Mouse (Mus musculus) layer of hippocampus, adult 18-20 months (tissue): ENCODE measurements around the gene Snapin. TPM values are rescaled to one million over a fixed set of nuclear protein-coding genes. Genes with fewer than 3 reads are reported as not detected.

Source experiments
- DNase-seq, 2 experiments: peaks; one replicate each; pipeline ENCODE4 v3.0.0; 2022; ENCODE audit warnings: low spot score in 2 of 2
- total RNA-seq, 2 experiments: library from RNA; stranded (reverse); gene quantifications; 2 replicates each; pipeline ENCODE4 v1.2.3; 2021

Gene Snapin
- total RNA-seq, 2 experiments from 2014 or later, result 58.7 to 59.6 TPM

DNA sequence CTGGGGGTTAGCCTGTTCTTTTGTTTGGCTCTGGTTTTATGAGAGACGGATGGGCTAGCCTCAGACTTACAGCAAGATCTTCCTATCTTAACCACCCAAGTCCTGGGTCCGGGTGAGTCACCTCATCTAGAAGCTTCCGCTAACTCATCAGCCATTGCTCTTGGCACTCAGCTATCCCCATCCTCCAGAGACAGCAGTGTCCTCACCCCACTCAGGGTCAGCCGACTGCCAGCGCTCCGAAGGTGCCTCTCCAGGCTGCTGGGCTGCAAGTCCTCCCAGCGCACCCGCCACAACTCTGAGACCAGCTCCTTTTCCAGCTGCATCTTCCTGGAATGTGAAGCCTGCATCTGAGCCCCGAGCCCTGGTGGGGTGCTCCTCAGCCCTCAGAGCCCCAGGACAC lies 31.1 kb downstream of the Snapin start:
- DNase-seq, result no peak

DNA sequence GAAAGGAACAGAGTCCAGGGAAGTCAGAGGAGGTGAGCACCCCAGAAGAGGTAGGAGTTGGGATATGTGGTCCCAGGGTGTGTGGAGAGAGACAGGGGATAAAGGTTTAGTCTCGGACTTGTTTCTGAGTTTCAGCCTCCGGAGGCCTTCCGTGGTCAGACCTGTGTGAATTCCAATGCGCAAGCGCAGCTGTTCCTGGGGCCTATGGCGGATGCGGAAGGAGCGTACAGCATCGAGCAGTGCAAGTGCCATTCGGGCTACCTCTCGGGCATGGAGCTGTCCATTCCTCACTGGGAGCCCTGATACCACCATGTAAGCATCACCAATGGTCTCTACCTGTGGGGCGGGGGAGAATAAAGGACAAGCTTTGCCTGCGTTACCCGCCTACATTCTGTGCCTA lies 35.9 kb downstream of the Snapin start:
- no peak for DNase-seq

DNA sequence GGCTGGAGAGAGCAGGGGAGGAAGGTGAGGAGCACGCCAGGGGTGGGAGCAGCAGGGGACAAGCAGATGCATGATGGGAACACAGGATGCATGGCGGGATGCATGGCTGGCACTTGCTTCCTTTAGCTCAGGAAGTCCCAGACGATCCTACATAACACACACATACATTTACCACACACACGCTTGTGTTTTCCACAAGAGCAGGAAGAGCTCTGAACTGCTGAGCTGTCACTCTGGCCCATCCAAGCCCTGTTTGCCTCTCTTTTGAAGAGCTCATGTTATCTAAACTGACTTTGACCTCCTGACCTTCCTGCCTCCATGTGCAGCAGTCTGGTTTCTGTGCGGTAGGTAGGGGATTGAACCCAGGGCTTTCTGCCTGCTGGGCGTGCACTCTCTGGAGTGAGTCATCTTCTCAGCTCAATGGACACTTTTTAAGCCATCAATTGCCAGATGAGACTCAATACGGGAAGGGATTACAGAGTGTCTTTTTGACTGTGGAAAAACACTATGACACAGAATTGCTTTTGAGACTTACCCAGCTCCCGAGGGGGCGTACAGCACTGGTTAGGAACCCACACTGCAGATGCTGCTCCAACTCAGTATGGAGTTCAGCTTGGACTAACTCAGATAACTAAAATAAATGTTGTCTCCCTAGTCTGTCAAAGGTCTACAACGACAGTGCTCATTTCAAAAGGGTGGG lies 39.3 kb downstream of the Snapin start:
- DNase-seq, result peak; percentile 69 to 88

DNA sequence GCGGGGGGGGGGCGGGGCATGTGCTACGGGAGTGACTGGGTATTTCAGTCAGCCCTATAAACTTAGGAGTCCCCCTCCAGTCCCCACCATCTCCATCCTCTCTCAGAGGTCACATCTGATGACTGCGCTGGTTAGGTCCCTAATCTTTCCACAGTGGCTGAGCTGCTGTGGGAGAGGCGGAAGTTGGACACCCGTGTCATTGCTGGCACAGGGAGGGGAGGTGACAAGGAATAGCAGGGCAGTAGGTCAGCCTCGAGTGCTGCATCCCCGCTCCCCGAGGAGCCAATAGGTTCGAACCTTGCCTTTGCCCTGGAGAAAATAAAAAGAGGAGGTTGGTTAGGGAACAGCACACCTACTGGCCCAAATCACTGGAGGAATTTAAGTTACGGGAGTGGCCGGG lies 40.0 kb downstream of the Snapin start:
- DNase-seq, result no peak

DNA sequence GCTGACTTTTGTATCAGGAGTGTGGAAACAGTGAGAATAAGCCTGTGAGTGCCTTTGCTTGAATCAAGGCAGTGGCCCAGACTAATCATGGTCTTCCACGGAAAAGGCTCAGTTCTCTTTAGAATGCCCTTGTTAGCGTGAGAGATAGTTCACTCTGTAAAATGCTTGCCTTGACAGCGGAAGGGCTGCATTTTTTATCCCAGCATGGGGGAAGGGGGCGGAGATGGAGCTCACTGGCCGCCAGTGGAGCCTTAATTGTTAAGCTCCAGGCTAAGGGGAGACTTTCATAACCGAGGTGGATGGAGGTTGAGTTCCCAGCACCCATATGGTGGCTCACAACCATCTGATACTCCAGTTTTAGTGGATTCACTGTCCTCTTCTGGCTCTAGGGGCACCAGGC lies 42.2 kb downstream of the Snapin start:
- no peak for DNase-seq

DNA sequence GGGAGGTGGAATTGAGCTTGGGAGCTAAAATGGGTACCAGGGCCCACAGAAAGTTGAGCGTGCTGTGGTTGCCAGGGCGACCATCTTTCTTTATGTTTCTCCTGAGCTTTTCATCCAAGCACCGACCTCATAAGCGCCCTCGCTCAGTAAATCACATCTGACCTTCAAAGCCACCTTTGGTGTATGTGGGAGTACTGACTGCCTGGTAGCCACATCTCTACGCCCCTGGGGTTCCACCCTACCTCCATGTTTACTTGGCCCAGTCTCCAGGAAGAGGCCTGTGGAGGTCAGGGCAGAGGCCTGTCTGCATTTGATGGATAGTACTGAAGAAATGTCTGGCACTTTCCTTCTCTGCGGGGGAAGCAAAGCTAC lies 43.7 kb downstream of the Snapin start:
- DNase-seq, result no peak

DNA sequence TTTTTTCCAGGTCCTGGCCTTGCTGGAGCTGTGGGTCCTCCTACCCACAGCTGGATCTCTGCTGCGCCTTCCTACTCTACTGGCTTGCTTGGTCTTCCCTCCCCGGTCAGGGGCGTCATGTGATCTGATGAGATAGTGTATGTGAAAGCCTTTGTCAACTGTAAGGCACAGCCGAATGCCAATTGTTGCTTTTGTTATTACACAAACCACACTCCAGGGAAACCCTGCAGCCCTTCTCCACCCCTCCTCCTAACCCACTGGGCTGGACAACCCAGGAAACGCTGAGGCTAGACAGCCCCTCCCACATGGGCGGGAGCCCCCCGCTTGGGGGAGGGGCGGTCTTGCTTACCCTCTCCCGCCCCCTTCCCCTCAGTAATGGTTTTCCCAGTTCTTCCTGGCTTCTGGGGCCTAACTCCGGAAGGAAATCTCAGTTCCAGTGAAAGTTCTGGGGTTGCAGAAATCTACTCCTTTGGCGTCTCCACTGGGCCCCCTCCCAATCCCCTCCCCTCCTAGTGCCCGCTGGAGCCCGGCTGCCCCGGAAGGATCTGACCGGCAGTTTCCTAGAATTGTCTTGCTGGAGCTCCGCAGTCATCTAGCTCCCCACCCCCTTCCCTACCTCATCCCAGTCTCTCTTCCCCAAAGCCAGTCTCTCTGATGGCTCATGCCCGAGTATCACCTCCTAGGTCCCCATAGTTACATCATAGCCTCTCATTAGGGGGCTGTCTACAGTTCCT lies 44.3 kb downstream of the Snapin start:
- peak; percentile 42 to 69 for DNase-seq

DNA sequence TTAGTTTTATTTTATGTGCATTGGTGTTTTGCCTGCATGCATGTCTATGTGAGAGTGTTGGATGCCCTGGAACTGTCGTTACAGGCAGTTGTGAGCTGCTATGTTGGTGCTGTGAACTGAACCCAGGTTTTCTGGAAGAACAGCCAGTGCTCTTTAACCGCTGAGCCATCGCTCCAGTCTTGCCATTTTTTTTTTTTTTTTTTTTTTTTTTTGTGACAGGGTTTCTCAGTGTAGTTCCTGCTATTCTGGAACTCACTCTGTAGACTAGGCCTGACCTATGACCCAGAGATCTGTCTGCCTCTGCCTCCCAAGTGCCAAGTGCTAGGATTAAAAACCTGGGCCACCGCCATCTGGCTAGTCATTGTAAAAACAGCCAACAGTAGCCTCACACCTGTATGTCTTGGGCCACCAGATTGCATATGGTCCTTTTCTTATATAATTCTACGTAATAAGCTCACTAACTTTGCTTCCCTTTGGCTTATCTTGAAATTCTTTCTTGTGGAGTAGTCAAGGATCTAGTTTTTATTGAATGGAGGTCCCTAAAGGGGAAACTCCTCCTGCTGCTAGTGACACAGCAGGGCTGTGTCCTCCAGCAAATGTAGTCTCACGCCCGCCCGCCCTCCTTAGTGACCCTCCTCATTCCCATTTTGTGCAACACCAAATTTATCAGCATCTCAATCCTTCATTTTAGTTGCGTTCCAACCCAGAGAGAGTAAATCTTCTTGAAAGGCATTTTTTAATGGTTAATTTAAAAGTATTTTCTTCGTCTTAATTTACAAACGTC lies 45.2 kb downstream of the Snapin start:
- no peak for DNase-seq

DNA sequence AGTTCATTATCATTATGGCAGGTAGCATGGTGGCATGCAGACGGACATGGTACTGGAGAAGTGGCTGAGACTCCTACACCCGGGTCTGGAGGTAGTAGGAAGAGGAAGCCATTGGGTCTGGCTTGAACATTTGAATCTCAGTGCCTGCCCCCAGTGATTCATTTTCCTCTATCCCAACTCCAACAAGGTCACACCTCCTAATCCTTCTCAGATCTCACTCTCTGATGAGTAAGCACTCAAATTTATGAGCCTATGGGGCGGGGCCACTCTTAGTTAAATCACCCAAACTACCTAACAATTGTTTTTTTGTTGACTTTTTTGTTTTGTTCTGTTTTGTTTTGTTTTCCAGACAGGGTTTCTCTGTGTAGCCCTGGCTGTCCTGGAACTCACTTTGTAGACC lies 46.9 kb downstream of the Snapin start:
- DNase-seq, result no peak

DNA sequence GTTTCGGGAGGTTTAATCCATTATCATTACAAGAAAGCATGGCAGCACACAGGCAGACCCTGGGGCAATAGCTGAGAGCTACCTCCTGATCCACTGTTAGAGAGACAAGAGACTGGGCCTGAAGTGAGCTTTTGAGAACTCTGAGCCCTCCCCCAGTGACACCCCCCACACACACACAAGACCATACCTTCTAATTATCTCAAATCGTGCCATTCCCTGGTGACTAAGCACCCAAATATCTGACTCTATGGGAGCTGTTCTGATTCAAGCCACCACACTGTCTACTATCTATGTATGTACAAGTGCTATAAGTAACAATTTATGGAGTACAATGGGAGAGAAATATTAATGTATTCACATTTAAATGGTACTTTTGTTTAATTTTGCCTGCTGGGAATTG lies 50.1 kb downstream of the Snapin start:
- no peak for DNase-seq

Other genes with a start within 250 kb of the Snapin start
- under 1 TPM in 1 of 2 experiments, not detected in 1; 0.41 TPM for gene Creb3l4, start 247.5 kb downstream of the Snapin start, total RNA-seq
- gene Slc39a1, start 242.9 kb downstream of the Snapin start, total RNA-seq, result 10 to 100 TPM; 39.0 to 45.3 TPM
- 10 to 100 TPM; 36.4 to 45.7 TPM for gene Crtc2, start 236.9 kb downstream of the Snapin start, total RNA-seq
- gene Dennd4b, start 225.8 kb downstream of the Snapin start, total RNA-seq, result 10 to 100 TPM; 30.1 to 31.9 TPM
- gene Gatad2b, start 197.9 kb downstream of the Snapin start, total RNA-seq, result 100 to 1,000 TPM; 104 to 106 TPM
- gene Slc27a3, start 101.1 kb downstream of the Snapin start, total RNA-seq, result 10 to 100 TPM; 12.3 to 12.7 TPM
- 10 to 100 TPM; 65.1 to 68.4 TPM for gene Ints3, start 57.4 kb downstream of the Snapin start, total RNA-seq
- 1 to 10 TPM; 5.7 to 5.9 TPM for gene Npr1, start 25.2 kb downstream of the Snapin start, total RNA-seq
- gene Ilf2, start 14.9 kb downstream of the Snapin start, total RNA-seq, result 10 to 100 TPM; 83.1 to 84.0 TPM
- 100 to 1,000 TPM; 148 TPM for gene Chtop, start 18.5 kb upstream of the Snapin start, total RNA-seq
- gene S100a1, start 23.4 kb upstream of the Snapin start, total RNA-seq, result 100 to 1,000 TPM in 1 of 2 experiments, 10 to 100 TPM in 1; 91.3 to 102 TPM
- 10 to 100 TPM; 19.4 to 21.3 TPM for gene S100a13, start 23.4 kb upstream of the Snapin start, total RNA-seq
- 1 to 10 TPM in 1 of 2 experiments, under 1 TPM in 1; 0.62 to 1.5 TPM for gene S100a14, start 35.8 kb upstream of the Snapin start, total RNA-seq
- 10 to 100 TPM; 91.1 to 93.7 TPM for gene S100a16, start 46.2 kb upstream of the Snapin start, total RNA-seq
- gene S100a3, start 69.5 kb upstream of the Snapin start, total RNA-seq, result under 1 TPM in 1 of 2 experiments, not detected in 1; 0.41 TPM
- not detected for gene S100a2, start 99.2 kb upstream of the Snapin start, total RNA-seq
- gene Gm42674, start 110.9 kb upstream of the Snapin start, total RNA-seq, result 1 to 10 TPM in 1 of 2 experiments, not detected in 1; 1.4 TPM
- 1 to 10 TPM; 2.9 to 5.3 TPM for gene S100a4, start 112.7 kb upstream of the Snapin start, total RNA-seq
- gene S100a5, start 117.5 kb upstream of the Snapin start, total RNA-seq, result 1 to 10 TPM in 1 of 2 experiments, not detected in 1; 1.5 TPM
- gene S100a6, start 121.8 kb upstream of the Snapin start, total RNA-seq, result 10 to 100 TPM; 23.5 to 24.6 TPM
- under 1 TPM in 1 of 2 experiments, not detected in 1; 0.25 TPM for gene S100a7a, start 163.0 kb upstream of the Snapin start, total RNA-seq
- not detected for gene S100a8, start 177.9 kb upstream of the Snapin start, total RNA-seq
- not detected for gene S100a9, start 204.7 kb upstream of the Snapin start, total RNA-seq
- not detected for gene Pglyrp4, start 235.9 kb upstream of the Snapin start, total RNA-seq